Mouse (Mus musculus): Measurements from ENCODE around the gene Kdsr.
"Not testable (repeated sequence)": the region's sequence is repeated elsewhere in the genome, so short reads cannot be mapped to it uniquely, and the experiment has no call there.

Gene Kdsr

DNA sequence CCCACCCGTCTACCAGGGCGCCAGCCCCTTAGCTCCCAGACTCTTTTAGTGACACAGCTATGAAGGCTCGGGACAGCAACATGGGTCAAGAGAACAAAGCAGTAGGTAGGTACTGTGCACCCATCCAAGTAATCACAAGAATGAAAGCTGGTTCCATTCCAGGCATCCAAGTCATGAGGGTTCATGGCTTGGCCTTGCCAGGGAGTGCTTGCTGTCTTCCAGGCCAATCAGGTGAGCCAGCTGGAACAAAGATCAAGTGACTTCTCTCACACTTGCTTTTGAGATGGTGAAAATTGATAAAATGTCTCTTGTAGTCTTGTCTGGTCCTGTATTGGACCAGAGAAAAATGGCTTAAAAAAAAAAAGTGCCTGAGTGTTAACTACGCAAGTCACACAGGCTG lies 18.8 kb downstream of the Kdsr start:
- in situ Hi-C loops (cut with MboI, MseI), result loop anchor here (5.0 to 25.0 kb wide), 3 partner anchors 228 to 678 kb away; no protein-coding TSS in a partner anchor

DNA sequence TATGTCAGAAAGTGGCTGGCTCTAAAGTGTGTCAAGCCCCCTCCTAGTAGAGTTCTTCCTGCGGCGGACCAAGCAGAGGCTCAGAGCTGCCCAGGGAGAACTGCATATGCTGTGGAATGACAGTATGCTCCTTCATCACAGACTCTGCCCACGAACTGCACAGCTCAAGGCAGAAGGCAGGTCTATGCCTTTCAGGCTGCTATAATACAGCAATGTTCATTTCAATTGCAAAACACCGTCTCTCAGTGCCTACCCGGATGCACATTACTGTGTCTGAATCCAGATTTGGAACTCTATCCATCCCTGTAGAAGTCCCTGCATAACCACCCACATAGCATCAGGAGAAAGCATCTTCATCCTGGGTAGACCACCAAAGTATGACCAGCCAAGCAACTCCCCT lies 19.7 kb downstream of the Kdsr start:
- in situ Hi-C loops (cut with MboI, MseI), result loop anchor here (5.0 to 25.0 kb wide), 4 partner anchors 228 to 678 kb away; no protein-coding TSS in a partner anchor

DNA sequence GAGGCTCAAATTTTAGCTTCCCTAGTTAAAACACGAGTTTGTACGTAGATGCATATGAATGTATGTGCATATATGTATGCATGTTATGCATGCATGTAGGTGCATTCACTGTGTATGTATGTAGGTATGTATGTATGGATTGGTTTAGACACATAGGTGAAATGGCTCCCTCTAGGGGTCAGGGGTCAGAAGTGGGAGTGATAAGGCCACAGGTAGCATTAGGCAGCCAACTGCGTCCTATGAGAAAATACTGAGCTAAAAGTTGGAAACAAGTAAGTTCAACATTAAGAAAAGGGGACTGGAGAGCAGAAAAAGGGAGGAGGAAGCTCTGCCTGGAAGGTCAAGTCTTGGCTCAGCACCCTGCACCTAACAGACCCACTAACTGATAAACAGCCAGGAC lies 21.4 kb downstream of the Kdsr start:
- in situ Hi-C loops (cut with MboI, MseI), result loop anchor here (5.0 to 25.0 kb wide), 3 partner anchors 226 to 676 kb away; no protein-coding TSS in a partner anchor

DNA sequence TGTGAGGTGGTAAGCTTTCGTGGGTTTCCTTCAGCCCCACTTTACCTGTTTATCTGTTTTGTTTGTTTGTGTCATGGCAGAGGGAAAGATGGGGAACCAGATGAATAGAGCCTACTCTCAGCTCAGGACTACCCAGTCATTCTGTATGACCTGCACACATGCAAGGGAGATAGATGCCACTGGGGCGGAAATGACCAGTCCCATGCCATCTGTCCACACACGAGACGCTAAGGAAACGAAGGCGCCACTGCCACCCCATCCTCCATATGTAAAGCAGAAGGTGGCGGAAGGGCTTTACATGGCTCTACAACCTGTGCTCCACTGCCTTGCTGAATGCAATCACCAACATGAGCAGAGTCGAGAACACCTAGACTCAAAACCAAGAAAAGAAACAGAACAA lies 23.3 kb downstream of the Kdsr start:
- in situ Hi-C loops (cut with MboI, MseI), result loop anchor here (5.0 to 25.0 kb wide), 3 partner anchors 224 to 674 kb away; no protein-coding TSS in a partner anchor

DNA sequence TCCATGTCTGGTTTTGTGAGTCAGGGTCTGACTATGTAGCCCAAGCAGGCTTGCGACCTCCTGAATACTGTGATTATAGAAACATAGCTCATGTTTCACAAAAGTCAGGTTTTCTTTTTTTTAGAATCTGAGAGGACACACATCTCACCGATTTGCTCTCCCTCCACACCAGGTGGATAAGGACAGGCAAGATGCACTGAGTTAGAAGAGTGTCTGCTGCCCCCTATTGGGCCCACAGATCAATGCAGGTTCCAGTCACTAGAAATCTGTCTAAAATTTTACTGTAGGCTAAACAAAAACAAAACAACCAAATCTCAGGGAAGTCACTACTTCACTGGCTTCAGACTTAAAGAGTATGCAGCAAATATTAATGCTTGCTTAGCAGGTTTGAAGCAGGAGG lies 23.9 kb downstream of the Kdsr start:
- in situ Hi-C loops (cut with MboI, MseI), result loop anchor here (5.0 to 25.0 kb wide), 3 partner anchors 223 to 673 kb away; no protein-coding TSS in a partner anchor

DNA sequence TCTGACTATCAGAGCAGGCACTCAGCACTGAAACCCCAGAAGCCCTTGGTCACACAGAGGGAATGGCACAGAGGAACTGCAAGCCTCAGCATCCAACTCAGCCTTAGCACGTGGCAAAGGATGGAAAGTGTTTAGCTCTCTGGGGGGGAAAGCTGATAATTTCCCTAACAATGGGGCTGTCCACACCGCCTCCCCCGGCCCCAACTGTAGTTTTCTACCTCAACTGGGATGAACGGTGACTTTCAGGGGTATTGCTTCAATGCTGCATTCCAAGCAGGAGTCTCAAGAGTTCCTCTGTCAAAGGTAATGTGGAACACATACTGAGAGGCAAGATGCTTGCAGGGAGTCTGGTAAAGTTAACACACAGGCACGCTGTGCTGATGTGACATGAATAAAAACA lies 37.5 kb downstream of the Kdsr start:
- in situ Hi-C loops (cut with MboI, MseI), result no loop called here

DNA sequence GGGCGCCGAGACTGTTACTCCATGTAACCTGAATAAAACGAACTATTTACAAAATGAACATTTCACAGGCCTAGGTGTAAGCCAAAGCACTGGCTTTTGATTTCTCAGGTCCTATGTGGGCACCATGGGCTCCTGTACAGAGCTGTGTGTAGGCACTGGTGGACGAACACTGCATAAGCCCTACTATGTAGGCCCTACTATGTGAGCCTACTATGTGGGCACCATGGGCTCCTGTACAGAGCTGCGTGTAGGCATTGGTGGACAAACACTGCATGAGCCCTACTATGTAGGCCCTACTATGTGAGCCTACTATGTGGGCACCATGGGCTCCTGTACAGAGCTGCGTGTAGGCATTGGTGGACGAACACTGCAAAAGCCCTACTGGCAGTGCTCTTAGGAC lies 41.8 kb downstream of the Kdsr start:
- in situ Hi-C loops (cut with MboI, MseI), result not testable (repeated sequence)

DNA sequence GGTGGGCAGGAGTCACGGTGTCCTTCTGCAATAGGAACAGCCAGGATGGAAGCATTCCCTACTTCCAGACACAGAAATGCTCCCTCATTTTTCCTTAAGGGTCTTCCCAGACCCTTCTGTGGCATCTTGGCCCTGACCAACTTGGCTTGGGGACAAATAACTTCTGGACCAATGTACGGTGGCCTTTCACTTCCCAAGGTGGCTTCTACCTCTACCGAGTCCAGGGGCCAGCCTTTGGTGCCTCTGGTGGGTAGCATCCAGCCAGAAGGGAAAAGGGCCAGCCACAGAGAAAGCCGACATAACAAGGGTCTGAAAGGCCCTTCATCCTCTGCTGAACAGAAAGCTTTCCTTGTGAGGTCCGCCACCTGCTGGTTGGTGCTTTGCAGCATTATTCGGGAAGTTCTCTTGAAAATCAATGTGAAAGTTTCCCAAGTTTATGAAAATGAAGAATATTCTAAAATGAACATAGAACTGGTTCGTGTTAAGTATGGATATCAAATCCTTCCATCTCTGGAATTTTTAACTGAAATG lies 42.4 kb downstream of the Kdsr start:
- in situ Hi-C loops (cut with MboI, MseI), result no loop called here

DNA sequence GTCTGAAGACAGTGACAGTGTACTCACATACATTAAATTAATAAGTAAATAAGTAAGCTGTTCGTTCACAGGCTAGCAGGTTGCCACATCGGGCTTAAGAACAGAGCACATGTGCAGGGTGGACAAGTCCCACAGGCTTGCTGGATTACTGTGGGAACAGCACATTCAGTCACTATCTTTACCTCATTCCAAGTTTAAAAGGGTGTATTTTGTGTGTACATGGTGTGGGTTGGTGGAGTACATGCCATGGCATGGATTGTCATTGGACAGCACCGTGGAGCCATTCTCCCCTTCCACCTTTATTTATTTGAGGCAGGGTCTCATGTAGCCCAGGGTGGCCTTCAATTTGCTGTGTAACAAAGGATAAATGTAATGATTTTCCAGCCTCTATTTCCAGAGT lies 43.4 kb downstream of the Kdsr start:
- in situ Hi-C loops (cut with MboI, MseI), result no loop called here

DNA sequence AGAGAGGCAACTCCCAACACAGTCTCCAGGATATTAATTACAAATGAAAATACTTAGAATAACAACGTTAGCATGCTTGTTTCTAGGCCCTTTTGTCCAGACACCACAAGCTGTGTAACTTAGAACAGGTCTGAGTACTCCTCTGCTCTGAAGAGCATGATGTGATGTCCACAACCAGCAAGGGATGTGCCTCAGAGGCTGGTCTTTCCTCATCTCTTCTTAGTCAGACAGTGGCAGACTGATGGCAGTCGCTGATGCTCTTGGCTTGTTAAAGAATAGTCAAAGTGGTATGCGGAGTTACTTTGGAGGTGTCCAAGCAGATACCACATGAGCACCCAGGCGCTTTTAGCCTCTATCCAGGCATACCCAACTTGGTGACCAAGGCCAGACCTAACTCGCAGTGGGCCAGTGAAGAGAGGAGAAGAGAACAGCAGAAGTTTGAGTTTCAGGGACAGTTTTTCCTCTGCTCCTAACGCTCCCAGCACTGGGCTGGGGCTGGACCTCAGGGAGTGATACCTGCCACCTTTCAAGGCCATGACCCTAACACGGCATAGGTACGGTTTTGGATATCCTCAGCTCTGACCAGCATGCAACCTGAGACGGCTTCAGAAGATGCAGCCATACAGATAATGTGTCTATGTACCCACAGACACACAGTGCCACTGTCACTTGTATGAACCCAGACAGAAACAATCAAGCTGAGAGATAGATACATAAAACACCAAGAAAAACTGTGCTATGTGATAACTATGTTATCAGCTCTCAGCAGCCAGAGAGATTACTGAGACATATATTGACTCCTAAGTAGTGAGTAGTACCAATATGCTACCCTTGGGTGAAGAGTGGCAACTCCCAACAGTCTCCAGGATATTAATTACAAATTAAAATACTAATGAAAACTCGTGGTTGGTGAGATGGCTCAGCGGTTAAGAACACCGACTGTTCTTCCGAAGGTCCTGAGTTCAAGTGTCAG lies 44.1 kb downstream of the Kdsr start:
- in situ Hi-C loops (cut with MboI, MseI), result no loop called here

DNA sequence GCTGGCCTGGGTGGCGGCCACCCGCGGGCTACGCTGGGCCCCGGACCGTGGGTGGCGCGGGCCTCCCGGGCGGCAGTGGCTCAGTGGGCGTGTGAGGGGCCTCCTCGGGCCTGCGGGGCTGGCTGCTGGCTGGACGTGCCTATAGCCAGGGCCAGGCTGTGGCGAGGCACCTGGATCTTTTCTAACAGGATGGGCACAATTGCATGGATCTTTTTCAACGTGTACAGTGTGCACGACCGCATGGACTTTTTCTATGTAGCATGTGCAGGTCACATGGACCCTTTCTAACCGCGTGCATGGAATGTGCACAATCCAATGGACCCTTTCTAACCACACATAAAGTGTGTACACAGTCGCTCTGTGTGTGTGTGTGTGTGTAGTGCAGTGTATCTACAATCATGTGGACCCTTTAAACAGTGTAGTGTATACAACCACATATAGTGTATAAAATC lies 45.0 kb downstream of the Kdsr start:
- in situ Hi-C loops (cut with MboI, MseI), result loop anchor here (5.0 kb wide), 1 partner anchor 97 kb away; no protein-coding TSS in a partner anchor

DNA sequence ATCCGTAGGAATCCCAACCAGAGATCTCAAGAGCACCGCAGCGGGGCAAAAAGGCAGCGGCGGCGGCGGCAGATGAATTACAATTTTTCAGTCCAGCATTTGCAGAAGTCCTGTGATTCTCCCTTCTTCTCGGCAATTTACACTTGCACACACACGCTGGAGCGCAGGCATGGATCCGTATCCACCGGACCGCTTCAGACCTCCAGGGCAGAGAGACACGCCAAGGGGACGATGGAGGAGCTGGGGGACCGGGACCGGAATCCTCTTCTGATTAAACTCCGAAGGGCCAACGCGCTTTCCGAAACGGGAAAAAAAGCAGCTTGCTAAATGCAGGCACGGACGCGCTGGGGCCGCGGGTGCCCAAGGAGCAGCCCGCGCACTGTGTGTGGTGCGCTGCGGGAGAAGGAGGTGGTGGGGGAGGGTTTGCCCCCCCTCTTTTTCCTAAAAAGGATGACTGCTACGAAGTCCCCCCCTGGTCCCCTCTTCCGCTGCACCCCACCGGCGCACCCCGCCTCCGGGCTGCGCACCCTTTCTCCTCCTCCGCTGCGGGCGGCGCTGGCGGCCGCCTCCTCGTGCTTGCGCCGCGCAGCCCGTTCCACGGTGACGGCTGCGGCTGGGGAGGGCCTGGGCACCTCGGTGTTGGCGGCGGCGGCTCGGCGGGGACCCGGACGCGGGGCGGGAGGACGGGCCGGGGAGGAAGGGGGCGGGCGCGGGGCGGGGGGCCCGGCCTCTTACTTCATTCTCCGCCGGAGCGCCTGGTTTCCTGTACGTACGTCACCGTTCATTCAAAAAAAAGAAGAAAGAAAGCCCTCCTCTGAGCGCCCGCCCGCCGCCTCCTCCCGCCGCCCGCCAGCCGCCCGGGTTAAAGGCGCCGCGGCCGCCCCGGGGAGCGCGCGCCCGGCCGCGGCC lies 45.7 kb downstream of the Kdsr start, which contains the start of gene Bcl2:
Gene Bcl2, minus strand, starts transcription at position 654 of the 909 bp plus-strand sequence.
- in situ Hi-C loops (cut with MboI, MseI), result loop anchor here (5.0 kb wide), 1 partner anchor 97 kb away; no protein-coding TSS in a partner anchor

DNA sequence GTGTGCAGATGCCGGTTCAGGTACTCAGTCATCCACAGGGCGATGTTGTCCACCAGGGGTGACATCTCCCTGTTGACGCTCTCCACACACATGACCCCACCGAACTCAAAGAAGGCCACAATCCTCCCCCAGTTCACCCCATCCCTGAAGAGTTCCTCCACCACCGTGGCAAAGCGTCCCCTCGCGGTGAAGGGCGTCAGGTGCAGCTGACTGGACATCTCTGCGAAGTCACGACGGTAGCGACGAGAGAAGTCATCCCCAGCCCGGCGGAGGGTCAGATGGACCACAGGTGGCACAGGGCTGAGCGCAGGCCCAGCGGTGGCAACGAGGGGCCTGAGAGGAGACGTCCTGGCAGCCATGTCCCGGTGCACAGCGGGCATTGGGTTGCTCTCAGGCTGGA lies 47.2 kb downstream of the Kdsr start:
- in situ Hi-C loops (cut with MboI, MseI), result loop anchor here (5.0 kb wide), 1 partner anchor 95 kb away; no protein-coding TSS in a partner anchor

DNA sequence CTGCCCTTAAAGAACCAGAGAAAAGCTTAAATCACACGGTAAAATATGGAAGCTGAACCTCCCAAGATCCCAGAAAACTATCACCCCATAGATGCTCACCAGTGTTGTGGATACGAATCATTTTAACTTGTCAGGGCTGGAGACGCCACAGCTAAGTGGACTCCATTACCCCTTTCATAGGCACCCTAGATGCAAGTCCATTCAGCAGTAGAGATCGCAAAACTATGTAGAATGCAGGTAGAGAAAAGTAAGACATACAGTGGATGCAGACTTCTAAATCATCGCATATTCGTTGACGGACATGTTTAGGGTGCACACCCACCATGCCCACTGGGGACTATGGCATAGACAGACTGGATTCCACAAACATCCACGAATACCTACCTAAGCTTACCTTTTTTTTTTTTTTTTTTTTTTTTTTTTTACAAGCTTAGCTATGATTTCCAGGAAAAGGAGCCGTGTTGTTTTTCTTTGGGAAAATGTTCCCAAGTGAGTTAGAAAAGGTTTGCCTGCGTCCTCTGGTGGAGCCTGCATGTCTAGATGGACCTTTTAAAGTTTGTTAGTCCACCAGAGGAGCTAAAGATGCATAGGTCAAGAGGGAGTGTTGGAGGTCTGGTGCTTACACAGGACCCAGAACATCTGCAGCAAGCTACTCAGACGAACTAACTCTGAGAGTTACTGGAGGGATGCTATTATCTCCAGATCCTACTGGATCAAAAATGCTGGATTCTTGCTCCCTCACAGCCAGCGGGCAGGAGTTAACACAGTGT lies 48.0 kb downstream of the Kdsr start:
- in situ Hi-C loops (cut with MboI, MseI), result loop anchor here (5.0 kb wide), 1 partner anchor 94 kb away; no protein-coding TSS in a partner anchor

DNA sequence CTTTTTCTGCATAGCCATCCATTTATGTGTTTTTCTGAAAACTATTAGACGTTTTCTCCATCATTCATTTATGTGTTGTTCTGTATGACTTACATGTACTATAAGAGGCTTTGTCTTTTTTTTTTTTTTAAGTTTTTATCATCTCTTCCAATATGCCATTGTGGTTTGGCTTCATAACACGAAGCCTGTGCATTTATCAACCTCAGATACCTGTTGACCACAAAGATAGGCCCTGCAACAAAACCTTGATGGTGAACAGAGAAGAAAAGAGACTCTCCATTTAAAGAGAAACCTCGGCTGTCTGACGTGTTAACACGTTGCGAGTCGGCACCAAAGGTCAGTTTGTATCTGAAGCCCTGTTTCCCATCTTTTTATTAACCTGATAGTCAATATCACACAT lies 49.3 kb downstream of the Kdsr start:
- in situ Hi-C loops (cut with MboI, MseI), result loop anchor here (5.0 kb wide), 1 partner anchor 93 kb away; no protein-coding TSS in a partner anchor

DNA sequence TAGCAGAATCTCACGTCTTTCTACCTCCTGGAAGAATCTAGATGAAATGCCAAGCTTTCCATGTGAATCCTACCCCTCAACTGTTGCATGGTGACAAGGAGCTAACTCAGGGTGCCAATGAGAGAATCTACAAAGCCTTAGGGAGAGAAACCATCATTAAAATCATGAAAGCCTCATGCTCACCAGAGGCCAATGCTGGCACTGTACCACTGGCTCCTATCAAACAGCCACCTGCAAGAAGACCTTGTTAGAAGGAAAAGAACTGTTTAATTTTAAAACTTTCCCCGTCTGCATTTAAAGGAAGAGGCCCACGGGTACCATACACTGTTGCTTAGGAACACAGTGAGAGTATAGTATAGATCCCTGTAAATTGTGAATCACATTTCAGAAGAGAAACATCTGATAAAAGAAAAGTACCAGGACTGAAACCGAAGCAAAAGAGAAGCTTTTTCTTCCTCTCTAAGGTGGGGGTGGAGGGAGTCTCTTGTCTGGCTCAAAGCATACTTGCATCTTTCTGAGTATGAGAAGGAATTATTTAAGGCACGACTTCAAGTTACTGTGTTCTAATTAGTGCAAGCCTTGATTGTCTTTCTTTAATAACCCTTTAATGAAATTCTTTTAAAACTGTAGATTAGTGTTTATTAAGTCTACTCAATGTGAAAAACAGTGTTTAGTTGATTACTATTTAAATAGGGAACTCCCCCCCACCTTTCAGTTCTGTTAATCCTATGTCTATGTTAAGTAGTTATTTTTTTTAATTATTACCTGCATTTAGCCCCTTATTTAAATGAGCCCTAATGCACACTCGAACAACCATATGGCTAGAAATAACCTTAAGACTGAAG lies 52.3 kb downstream of the Kdsr start:
- in situ Hi-C loops (cut with MboI, MseI), result no loop called here

DNA sequence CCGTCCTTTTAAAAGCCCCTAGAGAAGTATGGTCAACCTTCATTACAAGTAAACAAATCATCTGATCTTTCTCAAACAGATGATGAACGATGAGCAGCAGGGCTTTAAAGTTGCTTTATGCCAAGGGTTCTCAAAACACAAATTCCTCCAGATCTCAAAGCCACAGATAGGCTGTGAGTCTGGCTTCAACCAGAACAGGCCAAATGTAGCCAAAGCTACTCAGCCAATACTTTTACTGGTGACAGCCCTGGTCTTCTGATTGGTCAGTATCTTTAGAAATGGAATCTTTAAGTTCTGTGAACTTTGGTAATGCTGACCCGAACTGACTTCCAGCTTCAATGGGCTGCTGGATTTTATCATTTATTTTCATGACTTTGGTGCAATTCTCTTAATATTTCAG lies 56.3 kb downstream of the Kdsr start:
- in situ Hi-C loops (cut with MboI, MseI), result no loop called here

DNA sequence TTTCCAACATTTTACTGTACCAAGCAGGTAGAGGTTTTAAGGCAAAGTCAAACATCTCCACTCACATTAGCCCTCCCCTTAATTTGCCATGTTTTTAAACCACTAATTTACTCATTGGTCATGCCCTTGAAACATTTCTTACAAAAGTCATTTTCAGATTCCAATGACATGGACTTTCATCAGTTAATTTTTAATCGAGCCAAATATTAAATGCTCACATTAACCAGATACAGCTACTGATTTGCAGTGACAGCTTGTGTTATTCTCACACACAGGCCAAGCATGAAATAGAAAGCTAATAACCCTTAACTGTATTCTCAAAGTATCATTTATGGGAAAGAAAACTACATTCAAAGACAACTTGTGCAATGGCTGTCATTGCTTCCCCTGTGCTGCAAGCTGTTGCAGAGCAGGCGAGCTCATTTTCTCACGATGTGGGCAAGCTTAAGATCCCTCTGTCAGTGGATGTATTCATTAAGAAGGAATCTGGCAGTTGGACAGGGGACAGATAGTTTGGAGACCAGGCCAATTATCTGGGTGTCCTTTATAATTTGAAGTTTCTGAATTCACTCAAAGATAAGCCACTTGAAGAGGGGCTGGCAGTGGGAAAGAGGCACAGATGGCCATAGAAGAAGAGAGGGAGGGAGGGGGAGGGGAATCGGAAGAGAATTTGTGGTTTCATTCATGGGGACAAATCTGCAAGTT lies 56.9 kb downstream of the Kdsr start:
- in situ Hi-C loops (cut with MboI, MseI), result no loop called here

Data from regulatory T cell (primary cell).